Mouse (Mus musculus) liver, adult 2 months (tissue): Measurements from ENCODE around the gene Calcrl.

Source experiments
- CTCF ChIP-seq: fragments of 200-500 bp; IDR thresholded peaks from 2 replicates; pipeline ENCODE4 v1.5.1; 2011; ENCODE audit warnings: low read depth, low read length, control low read depth
- POLR2A ChIP-seq: fragments of 200-500 bp; IDR thresholded peaks from 2 replicates; pipeline ENCODE4 v1.6.1; 2011; ENCODE audit warnings: low read length, control low read depth; ENCODE audit not compliant: insufficient read depth; ENCODE audit errors: extremely low read depth

DNA sequence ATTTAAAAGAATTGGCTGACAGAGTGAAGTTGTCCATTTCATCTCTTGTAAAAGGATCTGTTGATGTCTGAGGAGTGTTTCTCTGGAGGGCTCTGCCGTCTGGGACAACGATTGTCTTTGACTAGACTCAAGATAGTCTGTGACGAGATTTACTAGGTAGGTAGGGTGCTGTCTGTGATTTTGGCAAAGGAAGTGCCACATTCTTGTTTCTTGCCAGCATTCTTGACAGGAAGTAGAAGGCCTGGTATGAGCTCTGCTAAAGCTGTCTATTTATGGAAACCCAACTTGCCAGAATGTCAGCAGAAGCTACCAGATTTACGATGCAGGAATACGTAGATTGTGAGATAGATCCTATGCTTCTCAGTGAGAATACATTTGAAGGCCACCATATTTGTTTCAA, 16.7 kb upstream of the Calcrl start:
- TF ChIP-seq CTCF (no peak), POLR2A (no peak)
